Mouse (Mus musculus) activated CD4-positive, CD25-positive, alpha-beta regulatory T cell, adult 9 weeks (primary cell): ENCODE measurements around the gene Olfr113. TPM values are rescaled to one million over a fixed set of nuclear protein-coding genes. Genes with fewer than 3 reads are reported as not detected.

ENCODE experiments used
- polyA plus RNA-seq: library from polyadenylated mRNA; unstranded; fragments of 100-300 nt; shearing (Covaris generic); gene quantifications from one replicate; pipeline ENCODE4 v1.2.1, GENCODE M21; 2017

Olfr113 gene
- not detected for polyA plus RNA-seq

DNA sequence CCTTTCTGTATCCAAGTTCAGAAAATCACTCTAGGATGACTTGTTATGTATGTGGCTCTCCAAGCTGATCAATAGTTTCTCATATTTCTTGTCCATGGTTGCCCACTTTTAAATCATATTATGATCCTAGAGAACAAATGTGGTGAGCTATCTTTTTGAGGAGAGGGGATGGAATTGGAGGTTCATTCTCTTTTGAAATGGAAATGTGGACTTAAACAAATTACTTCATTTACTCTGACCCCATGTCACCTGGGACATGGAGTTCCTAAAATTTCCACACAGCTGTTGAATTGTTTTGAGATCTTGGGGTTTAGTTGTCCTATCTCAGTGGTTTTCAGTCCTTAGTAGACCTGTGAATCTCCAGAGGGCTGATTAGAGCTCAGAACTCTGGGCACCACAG is at the start of gene Olfr113:
Olfr113 (minus strand) TSS at position 101 of the 400 bp plus-strand sequence.

DNA sequence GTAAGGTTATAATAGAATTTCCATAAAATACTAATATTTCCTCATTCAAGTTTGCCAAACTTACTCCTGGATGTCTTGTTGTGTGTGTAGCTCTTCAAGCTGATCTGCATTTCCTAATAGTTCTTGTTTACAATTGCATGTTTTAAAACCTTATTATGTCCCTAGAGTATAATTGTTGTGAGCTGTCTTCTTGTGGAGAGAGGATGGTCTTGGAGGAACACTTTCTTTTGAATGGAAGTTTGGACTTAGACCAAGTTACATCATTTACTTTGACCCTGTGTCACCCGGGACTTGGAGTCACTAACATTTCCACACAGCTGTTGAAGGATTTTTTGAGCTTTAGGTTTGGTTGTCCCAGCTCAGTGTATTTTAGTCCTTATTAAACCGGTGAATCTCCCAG is 49.5 kb upstream of the Olfr113 start, which contains the start of the genes Olfr115 and Olfr116:
Olfr115 (minus strand) TSS at position 101 of the 400 bp plus-strand sequence.
Olfr116 (minus strand) TSS at position 191 of the 400 bp plus-strand sequence.

DNA sequence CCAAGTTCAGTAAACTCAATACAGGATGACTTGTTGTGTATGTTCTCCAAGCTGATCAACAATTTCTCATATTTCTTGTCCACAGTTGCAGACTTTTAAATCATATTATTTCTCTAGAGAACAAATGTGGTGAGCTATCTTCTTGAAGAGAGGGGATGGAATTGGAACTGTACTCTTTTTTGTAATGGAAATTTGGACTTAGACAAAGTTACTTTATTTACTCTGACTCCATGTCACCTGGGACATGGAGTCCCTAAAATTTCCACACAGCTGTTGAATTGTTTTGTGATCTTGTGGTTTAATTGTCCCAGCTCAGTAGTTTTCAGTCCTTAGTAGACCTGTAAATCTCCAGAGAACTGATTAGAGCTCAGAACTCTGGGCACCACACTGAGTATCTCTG is 15.2 kb upstream of the Olfr113 start, which contains the start of gene Olfr114:
Olfr114 (minus strand) TSS at position 101 of the 400 bp plus-strand sequence.

GRCm38 (mm10) chr17:37569351-37569750 is 8.1 kb downstream of the Olfr113 start, which contains the start of gene Olfr112:
Gene Olfr112 (minus strand): TSS chr17:37569451.

Other genes with a start within 250 kb of the Olfr113 start
- not detected for gene Olfr103, start 238.0 kb downstream of the Olfr113 start, polyA plus RNA-seq
- not detected for gene Olfr104-ps, start 218.1 kb downstream of the Olfr113 start, polyA plus RNA-seq
- gene Olfr105-ps, start 198.6 kb downstream of the Olfr113 start, polyA plus RNA-seq: not detected
- gene Olfr106-ps, start 187.3 kb downstream of the Olfr113 start, polyA plus RNA-seq: not detected
- not detected for gene Olfr107, start 178.4 kb downstream of the Olfr113 start, polyA plus RNA-seq
- gene Olfr108, start 132.2 kb downstream of the Olfr113 start, polyA plus RNA-seq: not detected
- not detected for gene Olfr109, start 118.7 kb downstream of the Olfr113 start, polyA plus RNA-seq
- gene H2-M2, start 94.1 kb downstream of the Olfr113 start, polyA plus RNA-seq: not detected
- gene Olfr110, start 85.2 kb downstream of the Olfr113 start, polyA plus RNA-seq: not detected
- not detected for gene Olfr111, start 69.6 kb downstream of the Olfr113 start, polyA plus RNA-seq
- not detected for gene Olfr112, start 8.2 kb downstream of the Olfr113 start, polyA plus RNA-seq
- not detected for gene Olfr114, start 15.1 kb upstream of the Olfr113 start, polyA plus RNA-seq
- not detected for gene Olfr115, start 49.4 kb upstream of the Olfr113 start, polyA plus RNA-seq
- gene Olfr116, start 49.5 kb upstream of the Olfr113 start, polyA plus RNA-seq: not detected
- gene Olfr117, start 86.1 kb upstream of the Olfr113 start, polyA plus RNA-seq: not detected
- gene Olfr118, start 89.3 kb upstream of the Olfr113 start, polyA plus RNA-seq: not detected
- not detected for gene Olfr119, start 118.9 kb upstream of the Olfr113 start, polyA plus RNA-seq
- not detected for gene Olfr120, start 144.1 kb upstream of the Olfr113 start, polyA plus RNA-seq
- not detected for gene Olfr121, start 171.2 kb upstream of the Olfr113 start, polyA plus RNA-seq
- not detected for gene Olfr122, start 190.9 kb upstream of the Olfr113 start, polyA plus RNA-seq
- not detected for gene Olfr123, start 215.9 kb upstream of the Olfr113 start, polyA plus RNA-seq
- not detected for gene Olfr124, start 222.2 kb upstream of the Olfr113 start, polyA plus RNA-seq